Mouse (Mus musculus): ENCODE results near the gene Myo3a. TPM values are rescaled to one million over a fixed set of nuclear protein-coding genes. Genes with fewer than 3 reads are reported as not detected.

Myo3a gene
- 0.73 TPM in 2 replicates for polyA plus RNA-seq (2012; rRNA removed)

DNA sequence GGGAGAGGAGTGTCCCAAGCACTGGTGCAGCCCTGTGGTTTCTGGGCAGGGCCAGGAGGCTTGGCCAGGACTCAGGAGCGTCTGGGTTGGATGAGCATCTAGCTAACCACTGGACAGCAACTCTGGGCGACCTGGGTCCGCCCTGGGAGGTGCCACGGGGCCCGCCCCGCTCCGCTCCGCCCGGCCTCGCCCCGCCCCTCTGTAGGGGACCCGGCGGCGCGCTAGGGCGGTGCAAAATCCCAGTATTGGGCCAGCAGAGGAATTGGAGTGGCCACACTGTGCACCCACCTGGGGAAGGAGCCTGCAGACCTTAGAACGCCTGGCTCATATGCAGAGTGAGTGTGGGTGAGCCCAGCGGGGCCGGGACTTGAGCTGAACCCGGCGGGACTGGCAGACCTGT is at the start of gene Myo3a:
Myo3a (plus strand) TSS at position 196 of the 400 bp plus-strand sequence.

GRCm38 (mm10) chr2:22621828-22622731 is 394.8 kb downstream of the Myo3a start, which contains the start of gene Gad2:
Gad2 (plus strand) TSS chr2:22622205.

